23 mouse cellular contexts compared by ENCODE assay signal in the genomic region with DNA sequence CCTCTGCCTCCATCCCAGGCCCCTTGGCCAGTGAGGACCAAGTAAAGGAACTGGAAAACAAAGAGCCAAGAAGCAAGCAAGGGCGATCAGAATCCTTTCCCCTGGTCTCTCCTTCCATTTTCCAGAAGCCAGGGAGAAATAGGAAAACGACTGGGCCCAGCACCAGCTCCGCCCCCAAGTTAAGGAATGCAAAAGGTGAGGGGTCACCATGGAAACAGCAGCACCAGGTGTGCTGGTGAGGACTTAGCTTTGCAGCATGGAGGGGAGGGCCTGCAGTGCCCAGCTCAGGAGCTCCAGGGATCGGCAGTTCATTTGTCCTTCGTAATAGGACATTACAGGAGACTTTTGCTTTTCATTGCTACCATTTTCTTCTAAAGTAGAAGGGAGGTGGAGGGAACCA. TPM values are rescaled to one million over a fixed set of nuclear protein-coding genes. Genes with fewer than 3 reads are reported as not detected.
DNase-seq lines count a peak whose midpoint lies in the region; ATAC-seq lines count a peak whose summit lies in the region.
"Had no signal": no experiment of that assay in that cellular context is flagged by ENCODE, and none has a peak within 500 bp of the region (broad histone marks: within the 10 kb centered on the region; RNA-seq: fewer than 3 reads in every experiment).

No protein-coding gene starts in this region.

- H3K4me3 ChIP-seq in lung, embryonic 16.5 days (ENCODE audit: low read length), result no peak overlapping the region
- no peak overlapping the region for H3K4me3 ChIP-seq in stomach, embryonic 14.5 days (ENCODE audit: low read depth, low read length)
- H3K4me3 ChIP-seq in midbrain, embryonic 13.5 days (replicated peaks), result no peak overlapping the region
- H3K4me3 ChIP-seq: forebrain, embryonic 13.5 days; heart, embryonic 10.5 days; hindbrain, embryonic 15.5 days; left cerebral cortex, adult 2 months; limb, embryonic 12.5 days; liver, embryonic 12.5 days; midbrain, embryonic 12.5 days had no signal

- H3K27ac ChIP-seq in lung, embryonic 16.5 days (ENCODE audit: low read length), result peak overlapping the region; percentile 28
- no peak overlapping the region for H3K27ac ChIP-seq in stomach, embryonic 14.5 days (ENCODE audit: low read length)
- H3K27ac ChIP-seq in midbrain, embryonic 13.5 days, result no peak overlapping the region
- H3K27ac ChIP-seq: forebrain, embryonic 13.5 days; heart, embryonic 10.5 days; hindbrain, embryonic 15.5 days; left cerebral cortex, adult 2 months; limb, embryonic 12.5 days; liver, embryonic 12.5 days; midbrain, embryonic 12.5 days had no signal

- peak; percentile 43 for DNase-seq in embryo, embryonic 10 days (ENCODE audit: low spot score)
- DNase-seq in embryo, embryonic 9.5 days (ENCODE audit: extremely low spot score), result no peak
- DNase-seq in lung, adult 18-20 months, result no peak
- peak; percentile 53 for DNase-seq in kidney, postnatal 14 days
- DNase-seq in frontal cortex, postnatal 14 days (ENCODE audit: low spot score in 2 of 2), result no peak
- DNase-seq: adrenal gland, adult 2 months; cerebellum, adult 11-12 months; cerebellum, postnatal 10 days; heart, postnatal 4 days; lung, adult 2 months; right cerebral cortex, postnatal 14 days; spleen, adult 18-20 months; thymus, postnatal 25 days had no signal

- WGBS in lung, embryonic 16.5 days, result 26% methylated on average over 5 of the region's 5 CpGs
- WGBS in stomach, embryonic 14.5 days, result 35% methylated on average over 5 of the region's 5 CpGs
- 32% methylated on average over 5 of the region's 5 CpGs for whole genome bisulfite sequencing in midbrain, embryonic 13.5 days

- 0 out of 2 replicates have a peak overlapping the region, but pooled peaks have one; percentile 1 for H3K4me2 ChIP-seq in lung, embryonic 16.5 days (ENCODE audit: low read depth, low read length)
- no peak overlapping the region for H3K4me2 ChIP-seq in stomach, embryonic 14.5 days (replicated peaks; ENCODE audit: low read depth, low read length)
- H3K4me2 ChIP-seq in midbrain, embryonic 13.5 days (replicated peaks), result no peak overlapping the region
- H3K4me2 ChIP-seq: forebrain, embryonic 13.5 days; hindbrain, embryonic 15.5 days; limb, embryonic 12.5 days; liver, embryonic 12.5 days; midbrain, embryonic 12.5 days had no signal

- H3K9ac ChIP-seq in lung, embryonic 16.5 days (ENCODE audit: low read length), result no peak overlapping the region
- no peak overlapping the region for H3K9ac ChIP-seq in stomach, embryonic 14.5 days (replicated peaks; ENCODE audit: low read depth, low read length)
- H3K9ac ChIP-seq in midbrain, embryonic 13.5 days (replicated peaks), result no peak overlapping the region
- H3K9ac ChIP-seq: forebrain, embryonic 13.5 days; hindbrain, embryonic 15.5 days; limb, embryonic 12.5 days; liver, embryonic 12.5 days; midbrain, embryonic 12.5 days had no signal

- no peaks in the 10 kb centered on the region for H3K9me3 ChIP-seq in lung, embryonic 16.5 days (ENCODE audit: control insufficient read depth, low read length)
- H3K9me3 ChIP-seq in stomach, embryonic 14.5 days (ENCODE audit: control insufficient read depth, low read depth, low read length), result no peaks in the 10 kb centered on the region
- no peaks in the 10 kb centered on the region for H3K9me3 ChIP-seq in midbrain, embryonic 13.5 days
- H3K9me3 ChIP-seq: forebrain, embryonic 13.5 days; heart, embryonic 10.5 days; hindbrain, embryonic 15.5 days; limb, embryonic 12.5 days; liver, embryonic 12.5 days; midbrain, embryonic 12.5 days had no signal

- no peaks in the 10 kb centered on the region for H3K36me3 ChIP-seq in lung, embryonic 16.5 days (ENCODE audit: control insufficient read depth, insufficient read depth, low read length)
- no peaks in the 10 kb centered on the region for H3K36me3 ChIP-seq in stomach, embryonic 14.5 days (ENCODE audit: control insufficient read depth, insufficient read depth, low read length)
- no peaks in the 10 kb centered on the region for H3K36me3 ChIP-seq in midbrain, embryonic 13.5 days
- H3K36me3 ChIP-seq: heart, embryonic 10.5 days; hindbrain, embryonic 15.5 days; limb, embryonic 12.5 days; liver, embryonic 12.5 days; midbrain, embryonic 12.5 days had no signal

- peak; percentile 53 for ATAC-seq in lung, embryonic 16.5 days (ENCODE audit: low read depth)
- peak; percentile 40; the same call in 1 of the 2 replicates for ATAC-seq in stomach, embryonic 14.5 days (ENCODE audit: insufficient number of reproducible peaks, insufficient read depth, low FRiP score, low read depth)
- ATAC-seq in midbrain, embryonic 13.5 days, result no peak
- ATAC-seq: forebrain, embryonic 13.5 days; liver, embryonic 12.5 days had no signal

- peaks cover 23% of the 10 kb centered on the region for H3K4me1 ChIP-seq in lung, embryonic 16.5 days (replicated peaks; ENCODE audit: control insufficient read depth, insufficient read depth, low read length)
- H3K4me1 ChIP-seq in stomach, embryonic 14.5 days (ENCODE audit: control insufficient read depth, insufficient read depth, low read length), result peaks cover 30% of the 10 kb centered on the region
- peaks cover 15% of the 10 kb centered on the region for H3K4me1 ChIP-seq in midbrain, embryonic 13.5 days (replicated peaks)

- no peaks in the 10 kb centered on the region for H3K27me3 ChIP-seq in lung, embryonic 16.5 days (ENCODE audit: control insufficient read depth, insufficient read depth, low read depth, low read length)
- no peaks in the 10 kb centered on the region for H3K27me3 ChIP-seq in stomach, embryonic 14.5 days (ENCODE audit: control insufficient read depth, insufficient read depth, low read length)
- 0 out of 2 replicates have a peak, but pooled peaks cover 3% of the 10 kb centered on the region for H3K27me3 ChIP-seq in midbrain, embryonic 13.5 days
- H3K27me3 ChIP-seq: forebrain, embryonic 13.5 days; limb, embryonic 12.5 days; liver, embryonic 12.5 days had no signal

RNA-seq across cellular contexts. Expression of a gene that starts 13.0 kb away (rescaled TPM):
- polyA plus RNA-seq in lung, embryonic 16.5 days (2015; fragmentation: Nextera tagmentation; extraction: Ambion mirVana), result 302 and 330 TPM in 2 replicates
- polyA plus RNA-seq in stomach, embryonic 14.5 days (2014; fragmentation: Nextera tagmentation; extraction: Ambion mirVana), result 252 and 294 TPM in 2 replicates
- 287 and 316 TPM in 2 replicates for polyA plus RNA-seq in midbrain, embryonic 13.5 days (2015; fragmentation: Nextera tagmentation; extraction: Ambion mirVana)

RNA-seq across cellular contexts. Expression of a gene that starts 55.9 kb away (rescaled TPM):
- 84.3 and 93.1 TPM in 2 replicates for polyA plus RNA-seq in lung, embryonic 16.5 days (2015; fragmentation: Nextera tagmentation; extraction: Ambion mirVana)
- 95.5 and 103 TPM in 2 replicates for polyA plus RNA-seq in stomach, embryonic 14.5 days (2014; fragmentation: Nextera tagmentation; extraction: Ambion mirVana)
- polyA plus RNA-seq in midbrain, embryonic 13.5 days (2015; fragmentation: Nextera tagmentation; extraction: Ambion mirVana), result 180 and 182 TPM in 2 replicates

Comparison
In these comparisons a context has a peak if more than half of its experiments do, and no peak if none do; other contexts are left out.
1. DNase-seq: peak in embryo, embryonic 10 days (single experiment) and kidney, postnatal 14 days (single experiment); none in embryo, embryonic 9.5 days (single experiment), lung, adult 18-20 months (0 of 2) and frontal cortex, postnatal 14 days (0 of 2).